Mouse (Mus musculus) MEL (cell line): Measurements from ENCODE around the gene Wdr45. TPM values are rescaled to one million over a fixed set of nuclear protein-coding genes. Genes with fewer than 3 reads are reported as not detected.

Experiments used
- DNase-seq: peaks from one replicate; pipeline ENCODE4 v3.0.0; 2011; ENCODE audit warnings: low read depth, low spot score
- H3K27ac ChIP-seq: 2 replicates; pipeline ENCODE4 v1.5.1; 2012; ENCODE audit warnings: low read depth, mild to moderate bottlenecking, control low read depth, low read length, moderate library complexity; ENCODE audit not compliant: control insufficient read depth
- H3K27me3 ChIP-seq, 2 experiments: fragments of 150-350 bp in 1 of 2; sonication (generic) in 1 of 2; 2 replicates each; pipeline ENCODE4 v1.6.1; 2012; ENCODE audit warnings: low read length in 2 of 2, mild to moderate bottlenecking in 2 of 2, improper control_type of control experiment in 1 of 2, moderate library complexity in 1 of 2; ENCODE audit not compliant: insufficient read depth in 2 of 2, control insufficient read depth in 1 of 2
- H3K36me3 ChIP-seq, 2 experiments: 2 replicates each; pipeline ENCODE4 v1.6.1; 2012 to 2014; ENCODE audit warnings: low read length in 2 of 2, improper control_type of control experiment in 1 of 2, inconsistent platforms in 1 of 2, mild to moderate bottlenecking in 1 of 2; ENCODE audit not compliant: insufficient read depth in 2 of 2, control insufficient read depth in 1 of 2
- H3K4me1 ChIP-seq, 2 experiments: fragments of 150-350 bp in 1 of 2; sonication (generic) in 1 of 2; 2 replicates each; pipeline ENCODE4 v1.6.1; 2012; ENCODE audit warnings: low read length in 2 of 2, improper control_type of control experiment in 1 of 2, mild to moderate bottlenecking in 1 of 2; ENCODE audit not compliant: insufficient read depth in 2 of 2, control insufficient read depth in 1 of 2
- H3K4me3 ChIP-seq, 2 experiments: fragments of 150-350 bp in 1 of 2; sonication (generic) in 1 of 2; 2 replicates each; pipeline ENCODE4 v1.5.1; 2012; ENCODE audit warnings: low read depth in 2 of 2, low read length in 2 of 2, mild to moderate bottlenecking in 2 of 2, moderate library complexity in 2 of 2, control low read depth in 1 of 2, improper control_type of control experiment in 1 of 2; ENCODE audit not compliant: control insufficient read depth in 1 of 2, insufficient read depth in 1 of 2
- H3K79me2 ChIP-seq: 2 replicates; pipeline ENCODE4 v1.6.1; 2012; ENCODE audit warnings: mild to moderate bottlenecking, low read length, moderate library complexity; ENCODE audit not compliant: control insufficient read depth, poor library complexity, insufficient read depth
- H3K9ac ChIP-seq: 2 replicates; pipeline ENCODE4 v1.6.1; 2012; ENCODE audit warnings: low read depth, mild to moderate bottlenecking, control low read depth, low read length, moderate library complexity; ENCODE audit not compliant: control insufficient read depth, poor library complexity, severe bottlenecking
- H3K9me3 ChIP-seq: fragments of 150-350 bp; sonication (generic); replicated peaks from 2 replicates; pipeline ENCODE4 v1.6.1; 2012; ENCODE audit warnings: mild to moderate bottlenecking, low read length, improper control_type of control experiment, moderate library complexity; ENCODE audit not compliant: insufficient read depth
- CTCF ChIP-seq, 3 experiments: IDR thresholded peaks in 2 of 3; conservative IDR thresholded peaks in 1 of 3; 2 replicates each; pipeline ENCODE4 v1.5.1; 2011 to 2012; ENCODE audit warnings: low read length in 3 of 3, low read depth in 2 of 3, mild to moderate bottlenecking in 2 of 3, improper control_type of control experiment in 1 of 3, inconsistent platforms in 1 of 3, mixed read lengths in 1 of 3, moderate library complexity in 1 of 3; ENCODE audit not compliant: control insufficient read depth in 1 of 3, insufficient read depth in 1 of 3, poor library complexity in 1 of 3, severe bottlenecking in 1 of 3
- EP300 ChIP-seq, 2 experiments: IDR thresholded peaks; 2 replicates each; pipeline ENCODE4 v1.6.1; 2011; ENCODE audit warnings: improper control_type of control experiment in 2 of 2, low read length in 2 of 2, low read depth in 1 of 2, mild to moderate bottlenecking in 1 of 2
- ETS1 ChIP-seq: IDR thresholded peaks from 2 replicates; pipeline ENCODE4 v1.6.1; 2012; ENCODE audit warnings: low read depth, mild to moderate bottlenecking, inconsistent platforms, low read length, improper control_type of control experiment, moderate library complexity
- GATA1 ChIP-seq: IDR thresholded peaks from 2 replicates; pipeline ENCODE4 v1.6.1; 2011; ENCODE audit warnings: low read depth, low read length, improper control_type of control experiment
- HCFC1 ChIP-seq: IDR thresholded peaks from 2 replicates; pipeline ENCODE4 v1.6.1; 2012; ENCODE audit warnings: low read depth, mild to moderate bottlenecking, inconsistent platforms, low read length, improper control_type of control experiment, moderate library complexity
- MAX ChIP-seq: IDR thresholded peaks from 2 replicates; pipeline ENCODE4 v1.6.1; 2011; ENCODE audit warnings: low read length, improper control_type of control experiment
- MAZ ChIP-seq: IDR thresholded peaks from 2 replicates; pipeline ENCODE4 v1.6.1; 2012; ENCODE audit warnings: low read depth, mild to moderate bottlenecking, inconsistent platforms, low read length, improper control_type of control experiment
- MEF2A ChIP-seq: IDR thresholded peaks from 2 replicates; pipeline ENCODE4 v1.6.1; 2014; ENCODE audit warnings: low read depth, mild to moderate bottlenecking, inconsistent platforms, low read length, improper control_type of control experiment; ENCODE audit not compliant: poor library complexity, insufficient replicate concordance, severe bottlenecking; ENCODE audit errors: extremely low read depth
- MYB ChIP-seq: IDR thresholded peaks from 2 replicates; pipeline ENCODE4 v1.6.1; 2011; ENCODE audit warnings: mild to moderate bottlenecking, low read depth, low read length, improper control_type of control experiment
- MYC ChIP-seq: IDR thresholded peaks from 2 replicates; pipeline ENCODE4 v1.6.1; 2011; ENCODE audit warnings: low read depth, mild to moderate bottlenecking, low read length, improper control_type of control experiment, moderate library complexity
- NELFE ChIP-seq: IDR thresholded peaks from 2 replicates; pipeline ENCODE4 v1.6.1; 2011; ENCODE audit warnings: low read depth, low read length, improper control_type of control experiment
- NRF1 ChIP-seq: IDR thresholded peaks from 2 replicates; pipeline ENCODE4 v1.6.1; 2014; ENCODE audit warnings: low read depth, mild to moderate bottlenecking, inconsistent platforms, low read length, improper control_type of control experiment, moderate library complexity; ENCODE audit not compliant: poor library complexity, insufficient read depth, severe bottlenecking
- POLR2A ChIP-seq, 2 experiments: IDR thresholded peaks; 2 replicates each; pipeline ENCODE4 v1.6.1; 2011 to 2012; ENCODE audit warnings: low read length in 2 of 2, mild to moderate bottlenecking in 2 of 2, control low read depth in 1 of 2, improper control_type of control experiment in 1 of 2, low read depth in 1 of 2, moderate library complexity in 1 of 2; ENCODE audit not compliant: control insufficient read depth in 1 of 2, insufficient read depth in 1 of 2, poor library complexity in 1 of 2
- POLR2AphosphoS2 ChIP-seq: IDR thresholded peaks from 2 replicates; pipeline ENCODE4 v1.6.1; 2011; ENCODE audit warnings: low read length, improper control_type of control experiment
- POLR2AphosphoS5 ChIP-seq: IDR thresholded peaks from 2 replicates; pipeline ENCODE4 v1.6.1; 2012; ENCODE audit warnings: low read depth, borderline replicate concordance, mild to moderate bottlenecking, inconsistent platforms, low read length, moderate library complexity, mixed read lengths
- RAD21 ChIP-seq: IDR thresholded peaks from 2 replicates; pipeline ENCODE4 v1.6.1; 2011; ENCODE audit warnings: mild to moderate bottlenecking, low read depth, low read length, improper control_type of control experiment
- RCOR1 ChIP-seq: IDR thresholded peaks from 2 replicates; pipeline ENCODE4 v1.6.1; 2012; ENCODE audit warnings: low read depth, mild to moderate bottlenecking, inconsistent platforms, low read length, improper control_type of control experiment
- SIN3A ChIP-seq: IDR thresholded peaks from 2 replicates; pipeline ENCODE4 v1.6.1; 2012; ENCODE audit warnings: low read length, improper control_type of control experiment, inconsistent platforms
- SMC3 ChIP-seq: IDR thresholded peaks from 2 replicates; pipeline ENCODE4 v1.6.1; 2011; ENCODE audit warnings: low read depth, low read length, improper control_type of control experiment
- TBP ChIP-seq: IDR thresholded peaks from 2 replicates; pipeline ENCODE4 v1.8.0; 2011; ENCODE audit warnings: low read depth, low read length, improper control_type of control experiment
- TCF12 ChIP-seq: IDR thresholded peaks from 2 replicates; pipeline ENCODE4 v1.6.1; 2014; ENCODE audit warnings: low read depth, mild to moderate bottlenecking, inconsistent platforms, low read length, improper control_type of control experiment, moderate library complexity
- UBTF ChIP-seq: IDR thresholded peaks from 2 replicates; pipeline ENCODE4 v1.6.1; 2012; ENCODE audit warnings: low read depth, mild to moderate bottlenecking, inconsistent platforms, low read length, improper control_type of control experiment, moderate library complexity, borderline replicate concordance; ENCODE audit not compliant: insufficient read depth
- USF2 ChIP-seq, 2 experiments: IDR thresholded peaks; 2 replicates each; pipeline ENCODE4 v1.6.1; 2011 to 2012; ENCODE audit warnings: improper control_type of control experiment in 2 of 2, low read length in 2 of 2, borderline replicate concordance in 1 of 2, inconsistent platforms in 1 of 2, low read depth in 1 of 2, mild to moderate bottlenecking in 1 of 2; ENCODE audit not compliant: insufficient read depth in 1 of 2
- ZC3H11A ChIP-seq: IDR thresholded peaks from 2 replicates; pipeline ENCODE4 v1.6.1; 2012; ENCODE audit warnings: low read depth, mild to moderate bottlenecking, inconsistent platforms, low read length, improper control_type of control experiment
- ZKSCAN1 ChIP-seq: IDR thresholded peaks from 2 replicates; pipeline ENCODE4 v1.6.1; 2012; ENCODE audit warnings: low read depth, mild to moderate bottlenecking, inconsistent platforms, low read length, improper control_type of control experiment, moderate library complexity
- ZNF384 ChIP-seq: IDR thresholded peaks from 2 replicates; pipeline ENCODE4 v1.6.1; 2012; ENCODE audit warnings: low read depth, mild to moderate bottlenecking, inconsistent platforms, low read length, improper control_type of control experiment
- polyA plus RNA-seq, 2 experiments: library from polyadenylated mRNA; stranded (reverse) in 1 of 2; unstranded in 1 of 2; fragments of >175 nt in 1 of 2; fragments of >200 nt in 1 of 2; gene quantifications; 2 replicates each; pipeline versions ENCODE4 v1.2.1 to v1.2.4; 2012; ENCODE audit warnings: low replicate concordance in 2 of 2, low read depth in 1 of 2; ENCODE audit not compliant: insufficient read length in 2 of 2, insufficient read depth in 1 of 2, missing spikeins in 1 of 2
- total RNA-seq: library from RNA; depleted of rRNA; stranded (reverse); fragments of 300-350 nt; gene quantifications from 2 replicates; pipeline ENCODE4 v1.2.3, GENCODE M21; 2012

The Wdr45 gene
- total and polyA plus RNA-seq, 3 experiments, result 13.9 to 36.1 TPM; not detected in 1

- H3K4me1 ChIP-seq, result peaks cover 3 to 11% of the 10 kb centered on the region in 2 experiments; a peak in 2 of 4 replicates
- H3K27ac ChIP-seq, result no peak overlapping the region
- peak overlapping the region; percentile 63 to 77 for H3K4me3 ChIP-seq
- H3K9ac ChIP-seq, result peak overlapping the region; percentile 60
- no peaks in the 10 kb centered on the region for H3K27me3 ChIP-seq
- H3K9me3 ChIP-seq, result no peaks in the 10 kb centered on the region
- TF ChIP-seq ZKSCAN1 (no peak), ZNF384 (no peak), GATA1 (no peak), UBTF (no peak), SMC3 (no peak), HCFC1 (no peak), MAZ (no peak), RCOR1 (no peak), ZC3H11A (no peak), POLR2A (IDR thresholded peaks at IDR 0.05; ENCODE audit: control insufficient read depth in 1 of 2, insufficient read depth in 1 of 2, low read depth in 1 of 2, low read length in 2 of 2, poor library complexity in 1 of 2) (no peak), MAX (no peak), USF2 (IDR thresholded peaks at IDR 0.05; ENCODE audit: borderline replicate concordance in 1 of 2, insufficient read depth in 1 of 2, low read depth in 1 of 2, low read length in 2 of 2) (no peak), POLR2AphosphoS2 (no peak)
- no peaks in the 10 kb centered on the region; the same call in 1 of the 2 replicates for H3K79me2 ChIP-seq
- DNase-seq, result no peak
- no peaks in the 10 kb centered on the region for H3K36me3 ChIP-seq
Measured at GRCm38 (mm10) chrX:7728922-7729265, 14.8 kb downstream of the Wdr45 start.

DNA sequence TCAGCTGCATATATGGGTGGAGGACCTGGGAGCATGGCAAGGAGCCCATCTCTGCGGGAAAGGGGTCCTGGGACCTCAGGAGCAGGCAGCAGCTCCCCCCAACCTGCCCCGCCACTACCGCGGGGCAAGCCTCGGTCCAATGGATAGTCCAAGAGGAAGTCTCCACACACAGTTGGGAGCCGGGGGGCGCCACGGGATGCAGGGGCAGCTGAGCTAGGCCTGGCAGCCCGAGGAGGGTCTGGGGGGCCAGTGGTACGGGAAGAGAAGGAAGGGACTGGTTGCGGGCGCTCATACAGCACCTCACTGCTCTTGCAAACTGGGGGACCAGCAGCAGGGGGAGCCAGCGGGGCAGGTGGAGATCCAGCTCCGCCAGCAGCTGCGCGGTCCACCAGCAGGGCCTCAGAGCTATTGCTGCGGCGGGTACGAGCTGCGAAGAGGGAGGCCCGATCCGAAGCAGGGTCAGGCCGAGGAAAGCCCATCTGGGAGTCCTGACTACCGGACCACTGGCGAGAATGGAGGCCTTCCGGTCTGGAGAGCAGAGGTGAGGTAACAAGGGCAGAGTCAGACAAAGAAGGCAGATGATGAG, 19.5 kb downstream of the Wdr45 start:
- Histone ChIP-seq H3K27ac (0 out of 2 replicates have a peak overlapping the region, but pooled peaks have one; percentile 21), H3K36me3 (peaks cover 0 to 2% of the 10 kb centered on the region in 2 experiments; a peak in 1 of 4 replicates), H3K9me3 (no peaks in the 10 kb centered on the region), H3K4me3 (peak overlapping the region; percentile 63 to 71), H3K4me1 (peaks cover 0 to 11% of the 10 kb centered on the region in 2 experiments; a peak in 1 of 4 replicates), H3K27me3 (no peaks in the 10 kb centered on the region), H3K79me2 (no peaks in the 10 kb centered on the region; the same call in 1 of the 2 replicates), H3K9ac (peak overlapping the region; percentile 82)
- DNase-seq, result peak; percentile 91
- TF ChIP-seq NRF1 (peak; percentile 46; the same call in 1 of the 2 replicates), SMC3 (peak; percentile 74), MAX (no peak), TCF12 (no peak), ZKSCAN1 (no peak), TBP (no peak), GATA1 (no peak), ETS1 (no peak), RAD21 (peak; percentile 59), MYC (no peak), MYB (no peak), NELFE (0 out of 2 replicates have a peak, but pooled peaks have one; percentile 19), SIN3A (no peak), EP300 (IDR thresholded peaks at IDR 0.05; ENCODE audit: low read depth in 1 of 2, low read length in 2 of 2) (no peak), POLR2AphosphoS2 (no peak), CTCF (IDR thresholded peaks at IDR 0.05 in 2 of 3, conservative IDR thresholded peaks at IDR 0.05 in 1 of 3; ENCODE audit: control insufficient read depth in 1 of 3, insufficient read depth in 1 of 3, low read depth in 2 of 3, low read length in 3 of 3, poor library complexity in 1 of 3, severe bottlenecking in 1 of 3) (peak; percentile 62 to 90 (median 87); a peak in 5 of 6 replicates), POLR2AphosphoS5 (no peak), MAZ (no peak), USF2 (IDR thresholded peaks at IDR 0.05; ENCODE audit: borderline replicate concordance in 1 of 2, insufficient read depth in 1 of 2, low read depth in 1 of 2, low read length in 2 of 2) (no peak), POLR2A (IDR thresholded peaks at IDR 0.05; ENCODE audit: control insufficient read depth in 1 of 2, insufficient read depth in 1 of 2, low read depth in 1 of 2, low read length in 2 of 2, poor library complexity in 1 of 2) (peak; percentile 56 to 57; a peak in 2 of 4 replicates), ZC3H11A (peak; percentile 26; the same call in 1 of the 2 replicates), MEF2A (no peak), RCOR1 (no peak)
